Mouse (Mus musculus) forebrain, embryonic 16.5 days (tissue): Measurements from ENCODE around the gene 4933402E13Rik. TPM values are rescaled to one million over a fixed set of nuclear protein-coding genes. Genes with fewer than 3 reads are reported as not detected.

ENCODE experiments used
- ATAC-seq: fragments of 200-750 bp; cut with Nextera tagmentation; 2 replicates; pipeline ENCODE4 v1.8.0; 2017; ENCODE audit warnings: mild to moderate bottlenecking, moderate library complexity
- H3K27ac ChIP-seq: fragments of 300-500 bp; sonication (generic); 2 replicates; pipeline ENCODE4 v1.5.1; 2014; ENCODE audit warnings: low read length, control low read depth
- H3K27me3 ChIP-seq: fragments of 300-500 bp; sonication (generic); replicated peaks from 2 replicates; pipeline ENCODE4 v1.6.1; 2014; ENCODE audit warnings: low read length; ENCODE audit not compliant: control insufficient read depth, insufficient read depth
- H3K36me3 ChIP-seq: fragments of 300-500 bp; sonication (generic); 2 replicates; pipeline ENCODE4 v1.6.1; 2014; ENCODE audit not compliant: control insufficient read depth, insufficient read depth
- H3K4me1 ChIP-seq: fragments of 300-500 bp; sonication (generic); replicated peaks from 2 replicates; pipeline ENCODE4 v1.6.1; 2014; ENCODE audit warnings: low read length; ENCODE audit not compliant: control insufficient read depth, insufficient read depth
- H3K4me2 ChIP-seq: fragments of 300-500 bp; sonication (generic); 2 replicates; pipeline ENCODE4 v1.6.1; 2014; ENCODE audit warnings: mild to moderate bottlenecking, low read length, control low read depth
- H3K4me3 ChIP-seq: fragments of 300-500 bp; sonication (generic); replicated peaks from 2 replicates; pipeline ENCODE4 v1.5.1; 2014; ENCODE audit warnings: mild to moderate bottlenecking, low read length, control low read depth
- H3K9ac ChIP-seq: fragments of 300-500 bp; sonication (generic); replicated peaks from 2 replicates; pipeline ENCODE4 v1.6.1; 2014; ENCODE audit warnings: low read depth, low read length, control low read depth
- H3K9me3 ChIP-seq: fragments of 300-500 bp; sonication (generic); 2 replicates; pipeline ENCODE4 v1.6.1; 2016; ENCODE audit warnings: low read length; ENCODE audit not compliant: control insufficient read depth
- WGBS: fragments of 180-500 bp; shearing (Covaris S2); extraction: QIAGEN DNeasy Blood & Tissue Kit; methylation state at CpG from one replicate; pipeline ENCODE4 v1.1.7; 2014; 5-methylcytosine and 5-hydroxymethylcytosine counted together
- polyA plus RNA-seq: library from polyadenylated mRNA; unstranded; fragments of >200 nt; fragmentation: Nextera tagmentation; extraction: Ambion mirVana; gene quantifications from 2 replicates; pipeline ENCODE4 v1.2.1, GENCODE M21; 2015

Gene 4933402E13Rik
- polyA plus RNA-seq, result not detected in 2 replicates

GRCm38 (mm10) chrX:62283199-62283598 lies at the start of gene 4933402E13Rik:
Gene 4933402E13Rik (plus strand): TSS chrX:62283499.
- no peak within 1 kb of the TSS for H3K9ac ChIP-seq
- WGBS, result 90% methylated on average over 8 of the region's 8 CpGs
- H3K27ac ChIP-seq, result no peak within 1 kb of the TSS
- H3K4me2 ChIP-seq, result no peak within 1 kb of the TSS
- no peaks in the 10 kb centered on the region for H3K27me3 ChIP-seq
- H3K4me3 ChIP-seq, result no peak within 1 kb of the TSS
- no peaks in the 10 kb centered on the region for H3K9me3 ChIP-seq
- no peaks in the 10 kb centered on the region for H3K36me3 ChIP-seq
- no peaks in the 10 kb centered on the region for H3K4me1 ChIP-seq
- ATAC-seq, result no peak

Other genes with a start within 250 kb of the 4933402E13Rik start
- gene 4931400O07Rik, start 184.5 kb downstream of the 4933402E13Rik start, polyA plus RNA-seq, result not detected in 2 replicates